ENCODE assay signal across 8 mouse cellular contexts in the genomic region with DNA sequence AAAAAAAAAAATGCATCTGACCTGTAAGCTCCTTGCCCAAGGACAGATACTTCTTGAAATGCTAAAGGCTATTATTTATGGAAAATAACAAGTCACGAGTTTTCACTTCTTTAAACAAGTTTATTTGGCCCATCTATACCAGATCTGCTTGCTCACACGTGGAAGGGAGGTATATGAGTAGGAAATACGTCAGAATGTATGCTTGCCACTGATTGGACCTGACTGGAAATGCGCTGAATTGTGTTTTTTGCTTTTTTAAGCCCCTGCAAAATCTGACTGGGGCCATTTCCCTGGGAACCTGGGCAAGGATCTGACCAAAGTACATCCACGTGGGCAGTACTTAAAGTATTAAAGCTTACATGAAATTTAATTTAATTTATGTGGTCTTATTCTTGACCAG. TPM values are rescaled to one million over a fixed set of nuclear protein-coding genes. Genes with fewer than 3 reads are reported as not detected.
A peak's percentile ranks its signal among the peaks of the same experiment; 100 is the strongest.
DNase-seq lines count a peak whose midpoint lies in the region; ATAC-seq and TF ChIP-seq lines count a peak whose summit lies in the region.

No protein-coding gene starts in this region.

- H3K9ac ChIP-seq in kidney, postnatal 0 days (ENCODE audit: low read depth, low read length), result no peak overlapping the region
- no peak overlapping the region for H3K9ac ChIP-seq in embryonic facial prominence, embryonic 12.5 days
- peak overlapping the region; percentile 74; the same call in 1 of the 2 replicates for H3K9ac ChIP-seq in hindbrain, embryonic 16.5 days (ENCODE audit: low read depth, low read length)
- peak overlapping the region; percentile 57; the same call in 1 of the 2 replicates for H3K9ac ChIP-seq in midbrain, postnatal 0 days (replicated peaks; ENCODE audit: low read length, poor library complexity, severe bottlenecking)

- H3K4me2 ChIP-seq in kidney, postnatal 0 days (ENCODE audit: low read length), result peak overlapping the region; percentile 69
- peak overlapping the region; percentile 68 for H3K4me2 ChIP-seq in embryonic facial prominence, embryonic 12.5 days (replicated peaks)
- peak overlapping the region; percentile 56 for H3K4me2 ChIP-seq in hindbrain, embryonic 16.5 days (ENCODE audit: low read length)
- peak overlapping the region; percentile 87 for H3K4me2 ChIP-seq in midbrain, postnatal 0 days (ENCODE audit: low read depth, low read length, poor library complexity, severe bottlenecking)

- no peaks in the 10 kb centered on the region for H3K27me3 ChIP-seq in kidney, postnatal 0 days (ENCODE audit: insufficient read depth, low read length)
- H3K27me3 ChIP-seq in embryonic facial prominence, embryonic 12.5 days, result no peaks in the 10 kb centered on the region
- H3K27me3 ChIP-seq in hindbrain, embryonic 16.5 days (replicated peaks; ENCODE audit: control insufficient read depth, insufficient read depth, low read length), result no peaks in the 10 kb centered on the region
- H3K27me3 ChIP-seq in midbrain, postnatal 0 days (ENCODE audit: insufficient read depth, low read length), result no peaks in the 10 kb centered on the region

- no peaks in the 10 kb centered on the region; the same call in 1 of the 2 replicates for H3K4me1 ChIP-seq in kidney, postnatal 0 days (replicated peaks; ENCODE audit: insufficient read depth, low read length)
- H3K4me1 ChIP-seq in embryonic facial prominence, embryonic 12.5 days, result peaks cover 3% of the 10 kb centered on the region; the same call in 1 of the 2 replicates
- H3K4me1 ChIP-seq in hindbrain, embryonic 16.5 days (ENCODE audit: control insufficient read depth, insufficient read depth, low read depth, low read length), result peaks cover 11% of the 10 kb centered on the region
- no peaks in the 10 kb centered on the region for H3K4me1 ChIP-seq in midbrain, postnatal 0 days (ENCODE audit: insufficient read depth, low read length)

- H3K36me3 ChIP-seq in kidney, postnatal 0 days (ENCODE audit: insufficient read depth, low read length), result no peaks in the 10 kb centered on the region
- no peaks in the 10 kb centered on the region for H3K36me3 ChIP-seq in embryonic facial prominence, embryonic 12.5 days
- no peaks in the 10 kb centered on the region for H3K36me3 ChIP-seq in hindbrain, embryonic 16.5 days (ENCODE audit: control insufficient read depth, insufficient read depth, low read length)
- H3K36me3 ChIP-seq in midbrain, postnatal 0 days (ENCODE audit: insufficient read depth, low read length), result no peaks in the 10 kb centered on the region

- peak overlapping the region; percentile 68; the same call in 1 of the 2 replicates for H3K4me3 ChIP-seq in kidney, postnatal 0 days (replicated peaks; ENCODE audit: low read depth, low read length)
- H3K4me3 ChIP-seq in embryonic facial prominence, embryonic 12.5 days, result peak overlapping the region; percentile 59; the same call in 1 of the 2 replicates
- peak overlapping the region; percentile 65 for H3K4me3 ChIP-seq in hindbrain, embryonic 16.5 days (ENCODE audit: low read length)
- H3K4me3 ChIP-seq in midbrain, postnatal 0 days (ENCODE audit: low read depth, low read length), result peak overlapping the region; percentile 49

- ATAC-seq in kidney, postnatal 0 days (replicated peaks; ENCODE audit: low FRiP score, low read depth), result no peak
- no peak for ATAC-seq in embryonic facial prominence, embryonic 12.5 days (ENCODE audit: insufficient number of reproducible peaks, insufficient read depth, low FRiP score, low TSS enrichment)
- no peak for ATAC-seq in hindbrain, embryonic 16.5 days
- no peak for ATAC-seq in midbrain, postnatal 0 days (ENCODE audit: low FRiP score)

- WGBS in kidney, postnatal 0 days, result 47% methylated on average over 5 of the region's 5 CpGs
- 46% methylated on average over 5 of the region's 5 CpGs for WGBS in embryonic facial prominence, embryonic 12.5 days
- WGBS in hindbrain, embryonic 16.5 days, result 54% methylated on average over 5 of the region's 5 CpGs
- WGBS in midbrain, postnatal 0 days, result 55% methylated on average over 5 of the region's 5 CpGs

- peak overlapping the region; percentile 44; the same call in 1 of the 2 replicates for H3K27ac ChIP-seq in kidney, postnatal 0 days
- peak overlapping the region; percentile 73; the same call in 1 of the 2 replicates for H3K27ac ChIP-seq in embryonic facial prominence, embryonic 12.5 days
- H3K27ac ChIP-seq in hindbrain, embryonic 16.5 days (ENCODE audit: low read depth, low read length), result no peak overlapping the region
- no peak overlapping the region for H3K27ac ChIP-seq in midbrain, postnatal 0 days (ENCODE audit: low read depth, low read length)

- H3K9me3 ChIP-seq in kidney, postnatal 0 days (replicated peaks; ENCODE audit: low read length), result no peaks in the 10 kb centered on the region
- no peaks in the 10 kb centered on the region for H3K9me3 ChIP-seq in embryonic facial prominence, embryonic 12.5 days
- no peaks in the 10 kb centered on the region for H3K9me3 ChIP-seq in hindbrain, embryonic 16.5 days (ENCODE audit: control insufficient read depth, low read length)
- H3K9me3 ChIP-seq in midbrain, postnatal 0 days (ENCODE audit: low read length), result no peaks in the 10 kb centered on the region

- TF ChIP-seq CTCF in kidney, postnatal 0 days (IDR thresholded peaks at IDR 0.05; ENCODE audit: low read depth), result no peak
- TF ChIP-seq CTCF in midbrain, postnatal 0 days (IDR thresholded peaks at IDR 0.05), result no peak

- DNase-seq in kidney, postnatal 0 days (ENCODE audit: low spot score), result no peak
- DNase-seq in kidney, postnatal 4 days, result no peak
- no peak for DNase-seq in midbrain, postnatal 0 days (ENCODE audit: low spot score)
- no peak for DNase-seq in right cerebral cortex, postnatal 36 days (ENCODE audit: low spot score in 2 of 2)
- no peak for DNase-seq in adipocyte (ENCODE audit: low spot score)
- no peak for DNase-seq in B cell, adult 2 months

RNA-seq across cellular contexts. Expression of gene Fn3krp, which starts 0.8 kb away (rescaled TPM):
- polyA plus RNA-seq in kidney, postnatal 0 days (2015; fragmentation: Nextera tagmentation; extraction: Ambion mirVana), result 10.1 and 10.3 TPM in 2 replicates
- 8.6 and 10.2 TPM in 2 replicates for polyA plus RNA-seq in embryonic facial prominence, embryonic 12.5 days (2016; fragmentation: Nextera tagmentation; extraction: Ambion mirVana)
- polyA plus RNA-seq in hindbrain, embryonic 16.5 days (2015; fragmentation: Nextera tagmentation; extraction: Ambion mirVana), result 8.3 and 12.2 TPM in 2 replicates
- 17.2 and 22.4 TPM in 2 replicates for total RNA-seq in midbrain, postnatal 0 days (2014; rRNA removed)
- polyA plus RNA-seq in midbrain, postnatal 0 days (2015; fragmentation: Nextera tagmentation; extraction: Ambion mirVana), result 8.3 and 9.0 TPM in 2 replicates

RNA-seq across cellular contexts. Expression of gene Fn3k, which starts 14.3 kb away (rescaled TPM):
- 5.6 and 6.6 TPM in 2 replicates for polyA plus RNA-seq in kidney, postnatal 0 days (2015; fragmentation: Nextera tagmentation; extraction: Ambion mirVana)
- 0.51 and 0.78 TPM in 2 replicates for polyA plus RNA-seq in embryonic facial prominence, embryonic 12.5 days (2016; fragmentation: Nextera tagmentation; extraction: Ambion mirVana)
- polyA plus RNA-seq in hindbrain, embryonic 16.5 days (2015; fragmentation: Nextera tagmentation; extraction: Ambion mirVana), result 7.7 and 7.8 TPM in 2 replicates
- total RNA-seq in midbrain, postnatal 0 days (2014; rRNA removed), result 2.2 and 8.2 TPM in 2 replicates
- 3.7 and 3.9 TPM in 2 replicates for polyA plus RNA-seq in midbrain, postnatal 0 days (2015; fragmentation: Nextera tagmentation; extraction: Ambion mirVana)

RNA-seq across cellular contexts. Expression of gene Tbcd, which starts 31.4 kb away (rescaled TPM):
- polyA plus RNA-seq in kidney, postnatal 0 days (2015; fragmentation: Nextera tagmentation; extraction: Ambion mirVana), result 29.8 and 36.1 TPM in 2 replicates
- 51.0 and 54.7 TPM in 2 replicates for polyA plus RNA-seq in embryonic facial prominence, embryonic 12.5 days (2016; fragmentation: Nextera tagmentation; extraction: Ambion mirVana)
- polyA plus RNA-seq in hindbrain, embryonic 16.5 days (2015; fragmentation: Nextera tagmentation; extraction: Ambion mirVana), result 60.8 and 64.2 TPM in 2 replicates
- total RNA-seq in midbrain, postnatal 0 days (2014; rRNA removed), result 87.9 and 104 TPM in 2 replicates
- polyA plus RNA-seq in midbrain, postnatal 0 days (2015; fragmentation: Nextera tagmentation; extraction: Ambion mirVana), result 56.5 and 58.4 TPM in 2 replicates

RNA-seq across cellular contexts. Expression of gene Rab40b, which starts 32.3 kb away (rescaled TPM):
- 4.9 and 5.7 TPM in 2 replicates for polyA plus RNA-seq in kidney, postnatal 0 days (2015; fragmentation: Nextera tagmentation; extraction: Ambion mirVana)
- polyA plus RNA-seq in embryonic facial prominence, embryonic 12.5 days (2016; fragmentation: Nextera tagmentation; extraction: Ambion mirVana), result 7.5 and 8.9 TPM in 2 replicates
- 13.6 and 14.1 TPM in 2 replicates for polyA plus RNA-seq in hindbrain, embryonic 16.5 days (2015; fragmentation: Nextera tagmentation; extraction: Ambion mirVana)
- total RNA-seq in midbrain, postnatal 0 days (2014; rRNA removed), result 15.0 and 18.3 TPM in 2 replicates
- polyA plus RNA-seq in midbrain, postnatal 0 days (2015; fragmentation: Nextera tagmentation; extraction: Ambion mirVana), result 14.8 and 15.7 TPM in 2 replicates

Comparison
In these comparisons a context has a peak if more than half of its experiments do, and no peak if none do; other contexts are left out.
1. H3K27ac ChIP-seq: peak in kidney, postnatal 0 days (single experiment) and embryonic facial prominence, embryonic 12.5 days (single experiment); none in hindbrain, embryonic 16.5 days (single experiment) and midbrain, postnatal 0 days (single experiment).
2. H3K9ac ChIP-seq: peak in hindbrain, embryonic 16.5 days (single experiment) and midbrain, postnatal 0 days (single experiment); none in kidney, postnatal 0 days (single experiment) and embryonic facial prominence, embryonic 12.5 days (single experiment).
3. Peak in every context shown above with its lines, with median percentiles within 50 percentile points of each other: H3K4me2 ChIP-seq and H3K4me3 ChIP-seq.